Mouse (Mus musculus) left cerebral cortex, adult 8-10 months (tissue): Measurements from ENCODE around the gene Mcpt1. TPM values are rescaled to one million over a fixed set of nuclear protein-coding genes. Genes with fewer than 3 reads are reported as not detected.
"Not testable (repeated sequence)": the region's sequence is repeated elsewhere in the genome, so short reads cannot be mapped to it uniquely, and the experiment has no call there.

Source experiments
- DNase-seq, 2 experiments: peaks; one replicate each; pipeline ENCODE4 v3.0.0; 2022; ENCODE audit warnings: low spot score in 2 of 2
- total RNA-seq, 4 experiments: library from RNA; stranded (reverse); gene quantifications; 2 replicates each; pipeline ENCODE4 v1.2.4; 2022

Gene Mcpt1
- total RNA-seq: not detected

GRCm38 (mm10) chr14:56017671-56018070 is at the start of gene Mcpt1:
Gene Mcpt1, plus strand, starts transcription at chr14:56017971.
- DNase-seq: not testable (repeated sequence)

GRCm38 (mm10) chr14:55987464-55987863 is 30.3 kb upstream of the Mcpt1 start:
- not testable (repeated sequence) for DNase-seq

DNA sequence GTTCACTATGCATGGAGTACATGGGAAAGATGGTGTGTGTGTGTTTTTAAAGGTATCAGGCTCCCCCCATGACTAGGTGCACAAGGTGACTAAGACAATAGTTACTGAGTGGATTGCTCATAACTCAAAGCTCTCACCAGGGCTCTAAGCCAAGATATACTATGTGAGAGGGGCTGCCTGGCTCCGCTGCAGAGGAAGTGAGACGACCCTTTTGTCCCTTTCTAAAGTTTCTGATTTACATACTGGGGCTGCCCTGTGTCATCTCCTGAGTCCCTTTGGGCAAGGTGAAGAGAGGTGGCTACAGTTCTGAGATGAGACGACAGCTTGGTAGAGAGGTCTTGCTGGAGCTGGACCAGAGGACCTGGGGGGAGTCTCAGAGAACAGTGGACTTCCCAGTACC is 4.6 kb upstream of the Mcpt1 start:
- DNase-seq: no peak

- no peak for DNase-seq
Observed at GRCm38 (mm10) chr14:56013924-56014323, 3.8 kb upstream of the Mcpt1 start.

DNA sequence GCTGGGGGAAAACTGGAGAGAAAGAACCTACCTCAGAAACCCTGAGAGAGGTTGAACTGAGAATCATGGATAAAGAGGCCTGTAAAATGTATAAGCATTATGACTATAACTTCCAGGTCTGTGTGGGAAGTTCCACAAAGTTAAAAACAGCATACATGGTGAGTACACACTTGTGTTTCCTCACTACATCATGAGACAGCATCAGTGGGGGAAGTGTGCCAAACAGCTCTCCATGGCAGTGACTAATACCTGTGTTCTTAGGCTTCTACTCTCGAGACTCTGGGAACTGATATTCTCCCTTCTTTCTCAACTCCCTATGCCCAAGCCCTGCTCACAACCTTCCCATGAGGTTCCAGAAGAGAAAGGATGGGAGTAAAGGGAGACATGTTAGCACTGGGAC is 1.7 kb downstream of the Mcpt1 start:
- peak in 1 of 2 experiments; percentile 16 for DNase-seq

GRCm38 (mm10) chr14:56021305-56021704 is 3.5 kb downstream of the Mcpt1 start:
- not testable (repeated sequence) for DNase-seq

- not testable (repeated sequence) for DNase-seq
Observed at GRCm38 (mm10) chr14:56030395-56030794, 12.6 kb downstream of the Mcpt1 start, which contains the start of gene Mcpt9. Gene Mcpt9, minus strand, starts transcription at chr14:56030495.

- DNase-seq: no peak
Observed at GRCm38 (mm10) chr14:56034433-56034832, 16.7 kb downstream of the Mcpt1 start.

DNA sequence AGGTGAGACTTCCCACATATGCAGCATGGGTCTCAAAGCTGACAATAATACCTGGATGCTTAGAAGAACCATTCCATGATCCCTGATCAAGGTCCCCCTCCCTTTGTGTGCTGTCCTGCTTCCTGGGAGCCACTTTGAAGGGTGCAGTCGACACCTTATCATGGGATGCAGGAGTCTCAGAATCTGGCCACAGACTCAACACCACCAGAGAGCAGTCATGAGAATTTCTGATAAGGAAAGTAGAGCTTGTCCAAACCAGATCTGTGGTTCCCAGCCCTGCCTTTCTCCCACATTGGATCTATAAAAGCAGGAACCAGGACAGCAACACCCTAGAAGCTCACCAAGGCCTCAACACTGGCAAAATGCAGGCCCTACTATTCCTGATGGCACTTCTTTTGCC is 24.0 kb downstream of the Mcpt1 start, which contains the start of gene Mcpt2:
Gene Mcpt2 (plus strand): TSS at position 250 of the 400 bp plus-strand sequence.
- DNase-seq: not testable (repeated sequence)

DNA sequence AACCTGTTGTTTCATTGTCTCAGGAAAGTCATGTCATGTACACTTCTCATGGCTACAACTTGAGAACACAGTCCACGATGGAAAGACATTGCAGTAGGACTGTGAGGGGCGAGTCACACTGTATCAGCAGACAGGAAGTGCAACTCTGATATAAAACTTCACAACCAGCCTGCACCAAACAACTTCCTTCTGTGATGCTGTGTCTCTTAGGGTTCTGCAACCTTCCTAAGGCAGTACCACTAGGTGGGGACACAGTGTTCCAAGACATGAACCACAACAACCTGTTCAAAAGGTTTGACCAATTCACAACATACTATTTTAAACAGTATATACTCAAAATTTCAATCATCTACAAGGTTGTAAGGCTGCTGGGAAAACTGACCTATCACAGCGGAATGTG is 37.6 kb downstream of the Mcpt1 start:
- no peak for DNase-seq

DNA sequence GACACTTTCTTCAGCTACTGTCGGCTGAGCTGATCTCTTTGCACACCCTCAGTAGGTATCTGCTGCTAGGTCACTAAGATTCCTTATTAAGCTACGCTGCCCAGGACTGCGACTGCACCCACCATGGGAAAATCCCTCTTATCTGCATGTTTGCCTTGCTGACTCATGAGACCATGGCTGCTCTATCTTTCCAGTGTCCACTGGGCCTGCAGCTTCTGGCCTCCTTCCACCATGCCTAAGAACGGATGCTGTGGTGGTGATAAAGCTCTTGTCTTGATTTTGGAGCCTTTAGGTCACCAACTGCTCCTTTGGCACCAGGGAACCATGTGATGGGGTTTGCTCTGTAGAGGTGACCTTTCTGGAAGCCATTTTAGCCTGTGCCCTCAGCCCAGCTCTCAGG is 40.0 kb downstream of the Mcpt1 start:
- no peak for DNase-seq

DNA sequence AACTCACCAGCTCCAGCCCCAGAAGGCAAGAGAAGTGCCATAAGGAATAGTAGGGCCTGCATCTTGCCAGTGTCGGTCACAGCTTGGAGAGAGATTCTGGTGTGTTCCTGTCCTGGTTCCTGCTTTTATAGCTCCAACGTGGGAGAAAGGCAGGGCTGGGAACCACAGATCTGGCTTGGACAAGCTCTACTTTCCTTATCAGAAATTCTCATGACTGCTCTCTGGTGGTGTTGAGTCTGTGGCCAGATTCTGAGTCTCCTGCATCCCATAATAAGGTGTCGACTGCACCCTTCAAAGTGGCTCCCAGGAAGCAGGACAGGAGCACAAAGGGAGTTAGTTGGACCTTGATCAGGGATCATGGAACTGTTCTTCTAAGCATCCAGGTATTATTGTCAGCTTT is 44.4 kb downstream of the Mcpt1 start, which contains the start of gene Mcpt4:
Gene Mcpt4 (minus strand): TSS at position 101 of the 400 bp plus-strand sequence.
- DNase-seq: not testable (repeated sequence)

Other genes starting within 250 kb of the Mcpt1 start
- gene Adcy4, start 233.9 kb upstream of the Mcpt1 start, total RNA-seq: 1 to 10 TPM; 3.3 to 6.2 (median 4.7) TPM
- under 1 TPM in 2 of 4 experiments, not detected in 2; 0.73 to 0.98 TPM for gene Ripk3, start 229.1 kb upstream of the Mcpt1 start, total RNA-seq
- gene Nfatc4, start 194.8 kb upstream of the Mcpt1 start, total RNA-seq: 1 to 10 TPM; 1.0 to 2.7 (median 2.1) TPM
- gene Nynrin, start 164.0 kb upstream of the Mcpt1 start, total RNA-seq: 10 to 100 TPM in 2 of 4 experiments, 1 to 10 TPM in 2; 7.3 to 13.3 (median 11.3) TPM
- gene Cbln3, start 133.6 kb upstream of the Mcpt1 start, total RNA-seq: under 1 TPM; 0.09 to 0.52 (median 0.23) TPM
- 10 to 100 TPM; 12.7 to 15.8 (median 13.0) TPM for gene Khnyn, start 133.0 kb upstream of the Mcpt1 start, total RNA-seq
- gene Sdr39u1, start 117.7 kb upstream of the Mcpt1 start, total RNA-seq: 100 to 1,000 TPM; 101 to 123 (median 111) TPM
- gene Cma1, start 73.3 kb upstream of the Mcpt1 start, total RNA-seq: not detected
- gene Cma2, start 67.0 kb upstream of the Mcpt1 start, total RNA-seq: not detected
- not detected for gene Mcpt9, start 12.5 kb downstream of the Mcpt1 start, total RNA-seq
- gene Mcpt2, start 24.1 kb downstream of the Mcpt1 start, total RNA-seq: not detected
- not detected for gene Mcpt4, start 44.3 kb downstream of the Mcpt1 start, total RNA-seq
- gene Mcpt8, start 67.3 kb downstream of the Mcpt1 start, total RNA-seq: not detected
- not detected for gene Ctsg, start 84.6 kb downstream of the Mcpt1 start, total RNA-seq
- gene Gzme, start 102.7 kb downstream of the Mcpt1 start, total RNA-seq: not detected
- not detected for gene Gzmd, start 114.6 kb downstream of the Mcpt1 start, total RNA-seq
- gene Gzmg, start 141.6 kb downstream of the Mcpt1 start, total RNA-seq: not detected
- not detected for gene Gzmn, start 156.6 kb downstream of the Mcpt1 start, total RNA-seq
- not detected for gene Gzmf, start 193.4 kb downstream of the Mcpt1 start, total RNA-seq
- not detected for gene Gzmc, start 216.7 kb downstream of the Mcpt1 start, total RNA-seq
- not detected for gene Gzmb, start 244.3 kb downstream of the Mcpt1 start, total RNA-seq